Comparison of ENCODE assay signal across 8 mouse cellular contexts in the genomic region with DNA sequence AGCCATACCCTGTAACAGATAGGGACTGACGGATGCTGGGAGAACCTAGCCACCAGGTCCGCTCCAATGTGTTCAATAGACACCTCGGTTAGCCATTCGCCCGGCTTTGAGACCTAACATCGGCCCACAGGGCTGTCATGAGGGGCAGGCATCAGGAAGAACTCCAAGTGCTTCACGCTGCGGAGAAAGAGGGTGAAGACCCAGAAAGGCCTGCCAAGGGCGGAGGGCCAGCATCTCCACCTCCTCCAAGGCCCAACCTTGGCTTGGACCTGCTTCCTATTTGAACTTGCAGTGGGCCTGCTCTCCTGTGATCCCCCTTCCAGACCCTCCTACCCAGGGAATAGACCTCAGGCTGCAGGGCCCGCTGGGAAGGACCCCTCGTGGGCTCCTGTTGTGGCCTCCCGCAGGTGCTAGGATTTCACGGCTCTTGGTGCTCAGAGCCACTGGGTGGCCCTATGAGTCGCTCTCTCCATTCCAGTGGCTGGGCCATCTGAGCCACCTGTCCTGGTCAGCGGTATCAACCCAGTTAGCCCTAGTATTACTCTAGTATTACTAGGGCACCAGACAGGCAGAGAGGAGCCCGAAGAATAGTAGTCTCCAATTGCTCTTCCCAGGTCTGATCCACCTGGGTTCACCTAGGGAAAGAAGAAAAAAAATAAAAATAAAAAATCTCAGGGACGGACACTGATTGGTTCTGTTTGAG. TPM values are rescaled to one million over a fixed set of nuclear protein-coding genes. Genes with fewer than 3 reads are reported as not detected.
DNase-seq lines count a peak whose midpoint lies in the region; ATAC-seq and TF ChIP-seq lines count a peak whose summit lies in the region.

No protein-coding gene starts in this region.

- no peaks in the 10 kb centered on the region for H3K36me3 ChIP-seq in kidney, embryonic 15.5 days
- no peaks in the 10 kb centered on the region for H3K36me3 ChIP-seq in kidney, adult 2 months (ENCODE audit: control insufficient read depth, insufficient read depth, low read length)
- H3K36me3 ChIP-seq in embryonic facial prominence, embryonic 10.5 days (replicated peaks): no peaks in the 10 kb centered on the region
- H3K36me3 ChIP-seq in midbrain, embryonic 13.5 days: no peaks in the 10 kb centered on the region
- no peaks in the 10 kb centered on the region for H3K36me3 ChIP-seq in thymus, adult 2 months (ENCODE audit: control insufficient read depth, insufficient read depth, low read length)

- peak overlapping the region; percentile 90 for H3K27ac ChIP-seq in kidney, embryonic 15.5 days
- H3K27ac ChIP-seq in kidney, adult 2 months (ENCODE audit: insufficient read depth, low read depth, low read length): no peak overlapping the region
- H3K27ac ChIP-seq in embryonic facial prominence, embryonic 10.5 days (replicated peaks): peak overlapping the region; percentile 57
- H3K27ac ChIP-seq in midbrain, embryonic 13.5 days: 0 out of 2 replicates have a peak overlapping the region, but pooled peaks have one; percentile 25
- no peak overlapping the region for H3K27ac ChIP-seq in thymus, adult 2 months (ENCODE audit: control insufficient read depth, insufficient read depth, low read length)

- 78% methylated on average over 17 of the region's 17 CpGs for WGBS in kidney, embryonic 15.5 days
- WGBS in kidney, adult 2 months: 84% methylated on average over 17 of the region's 17 CpGs
- WGBS in embryonic facial prominence, embryonic 10.5 days: 82% methylated on average over 17 of the region's 17 CpGs
- 79% methylated on average over 17 of the region's 17 CpGs for WGBS in midbrain, embryonic 13.5 days
- WGBS in thymus, adult 2 months: 95% methylated on average over 17 of the region's 17 CpGs

- no peak overlapping the region for H3K4me3 ChIP-seq in kidney, embryonic 15.5 days (replicated peaks)
- H3K4me3 ChIP-seq in kidney, adult 2 months (ENCODE audit: insufficient read depth, low read depth, low read length): no peak overlapping the region
- H3K4me3 ChIP-seq in embryonic facial prominence, embryonic 10.5 days: no peak overlapping the region
- no peak overlapping the region for H3K4me3 ChIP-seq in midbrain, embryonic 13.5 days (replicated peaks)
- H3K4me3 ChIP-seq in thymus, adult 2 months (ENCODE audit: control insufficient read depth, insufficient read depth, low read length): no peak overlapping the region

- no peak overlapping the region for H3K9ac ChIP-seq in kidney, embryonic 15.5 days
- H3K9ac ChIP-seq in midbrain, embryonic 13.5 days (replicated peaks): no peak overlapping the region

- DNase-seq in cerebellum, postnatal 14 days: peak; percentile 58 to 62
- DNase-seq in cerebellum, adult 9-10 months: no peak
- DNase-seq in kidney, adult 2 months: no peak
- DNase-seq in embryonic facial prominence, embryonic 10.5 days (ENCODE audit: low spot score): no peak
- no peak for DNase-seq in thymus, adult 2 months
- no peak for DNase-seq in adrenal gland, postnatal 10 days

- no peaks in the 10 kb centered on the region for H3K9me3 ChIP-seq in kidney, embryonic 15.5 days (replicated peaks)
- H3K9me3 ChIP-seq in embryonic facial prominence, embryonic 10.5 days: no peaks in the 10 kb centered on the region; the same call in 1 of the 2 replicates
- H3K9me3 ChIP-seq in midbrain, embryonic 13.5 days: no peaks in the 10 kb centered on the region

- no peak for TF ChIP-seq POLR2A in kidney, adult 2 months (IDR thresholded peaks at IDR 0.05; ENCODE audit: low read depth, low read length)
- no peak for TF ChIP-seq POLR2A in thymus, adult 2 months (IDR thresholded peaks at IDR 0.05; ENCODE audit: control insufficient read depth, extremely low read depth, insufficient read depth, low read length, poor library complexity)

- peak overlapping the region; percentile 61; the same call in 1 of the 2 replicates for H3K4me2 ChIP-seq in kidney, embryonic 15.5 days
- no peak overlapping the region for H3K4me2 ChIP-seq in midbrain, embryonic 13.5 days (replicated peaks)

- H3K4me1 ChIP-seq in kidney, embryonic 15.5 days: peaks cover 53% of the 10 kb centered on the region
- peaks cover 18% of the 10 kb centered on the region for H3K4me1 ChIP-seq in kidney, adult 2 months (ENCODE audit: control insufficient read depth, insufficient read depth, low read length)
- peaks cover 51% of the 10 kb centered on the region for H3K4me1 ChIP-seq in embryonic facial prominence, embryonic 10.5 days
- H3K4me1 ChIP-seq in midbrain, embryonic 13.5 days (replicated peaks): peaks cover 31% of the 10 kb centered on the region
- no peaks in the 10 kb centered on the region; the same call in 1 of the 2 replicates for H3K4me1 ChIP-seq in thymus, adult 2 months (replicated peaks; ENCODE audit: control insufficient read depth, insufficient read depth, low read length)

- ATAC-seq in kidney, embryonic 15.5 days (replicated peaks; ENCODE audit: low FRiP score): no peak; the same call in 1 of the 2 replicates
- ATAC-seq in midbrain, embryonic 13.5 days: 0 out of 2 replicates have a peak, but pooled peaks have one; percentile 15

- TF ChIP-seq CTCF in kidney, adult 2 months (conservative IDR thresholded peaks at IDR 0.05; ENCODE audit: insufficient read depth, insufficient read length, low read depth, low read length): no peak
- TF ChIP-seq CTCF in thymus, adult 2 months (IDR thresholded peaks at IDR 0.05; ENCODE audit: borderline replicate concordance, control insufficient read depth, extremely low read depth, insufficient read depth, low read length, poor library complexity): no peak

- H3K27me3 ChIP-seq in kidney, embryonic 15.5 days: no peaks in the 10 kb centered on the region
- H3K27me3 ChIP-seq in kidney, adult 2 months (replicated peaks; ENCODE audit: control insufficient read depth, insufficient read depth, low read length): no peaks in the 10 kb centered on the region
- H3K27me3 ChIP-seq in embryonic facial prominence, embryonic 10.5 days (replicated peaks; ENCODE audit: low read depth, poor library complexity, severe bottlenecking): no peaks in the 10 kb centered on the region; the same call in 1 of the 2 replicates
- H3K27me3 ChIP-seq in midbrain, embryonic 13.5 days: no peaks in the 10 kb centered on the region
- no peaks in the 10 kb centered on the region for H3K27me3 ChIP-seq in thymus, adult 2 months (ENCODE audit: control insufficient read depth, insufficient read depth, low read length)

RNA-seq across cellular contexts. Expression of gene Fam92b, which starts 13.0 kb away (rescaled TPM):
- 0.13 TPM in 1 of 2 replicates, not detected in the other for polyA plus RNA-seq in kidney, embryonic 15.5 days (2015; fragmentation: Nextera tagmentation; extraction: Ambion mirVana)
- not detected in 2 replicates for polyA plus RNA-seq in kidney, adult 2 months (2012; rRNA removed)
- 0.83 and 0.86 TPM in 2 replicates for polyA plus RNA-seq in embryonic facial prominence, embryonic 10.5 days (2016; fragmentation: Nextera tagmentation; extraction: Ambion mirVana)
- polyA plus RNA-seq in midbrain, embryonic 13.5 days (2015; fragmentation: Nextera tagmentation; extraction: Ambion mirVana): 2.3 and 2.4 TPM in 2 replicates
- polyA plus RNA-seq in thymus, adult 2 months (2012; rRNA removed): 0.39 TPM in 1 of 2 replicates, not detected in the other
- 1 to 10 TPM in 1 of 2 experiments, under 1 TPM in 1; 0.90 to 1.4 TPM for total RNA-seq in adrenal gland, postnatal 10 days (2021)

RNA-seq across cellular contexts. Expression of gene Gse1, which starts 38.0 kb away (rescaled TPM):
- polyA plus RNA-seq in kidney, embryonic 15.5 days (2015; fragmentation: Nextera tagmentation; extraction: Ambion mirVana): 8.3 and 10.0 TPM in 2 replicates
- polyA plus RNA-seq in kidney, adult 2 months (2012; rRNA removed): 14.8 and 15.6 TPM in 2 replicates
- polyA plus RNA-seq in embryonic facial prominence, embryonic 10.5 days (2016; fragmentation: Nextera tagmentation; extraction: Ambion mirVana): 9.9 and 10.2 TPM in 2 replicates
- polyA plus RNA-seq in midbrain, embryonic 13.5 days (2015; fragmentation: Nextera tagmentation; extraction: Ambion mirVana): 22.3 and 22.5 TPM in 2 replicates
- 202 and 226 TPM in 2 replicates for polyA plus RNA-seq in thymus, adult 2 months (2012; rRNA removed)
- 10 to 100 TPM; 27.2 to 42.9 TPM for total RNA-seq in adrenal gland, postnatal 10 days (2021)

Comparison
In these comparisons a context has a peak if more than half of its experiments do, and no peak if none do; other contexts are left out.
1. DNase-seq: peak in cerebellum, postnatal 14 days (2 of 2); none in cerebellum, adult 9-10 months (single experiment), kidney, adult 2 months (single experiment), embryonic facial prominence, embryonic 10.5 days (single experiment), thymus, adult 2 months (single experiment) and adrenal gland, postnatal 10 days (single experiment).
2. H3K27ac ChIP-seq: peak in kidney, embryonic 15.5 days (single experiment), embryonic facial prominence, embryonic 10.5 days (single experiment) and midbrain, embryonic 13.5 days (single experiment); none in kidney, adult 2 months (single experiment) and thymus, adult 2 months (single experiment).